Mouse (Mus musculus) ES-E14 (cell line): ENCODE measurements around the gene Gstp3.
"Not testable (repeated sequence)": the region's sequence is repeated elsewhere in the genome, so short reads cannot be mapped to it uniquely, and the experiment has no call there.

ENCODE experiments used
- CHD2 ChIP-seq: IDR thresholded peaks from 2 replicates; pipeline ENCODE4 v1.6.1; 2014; ENCODE audit warnings: mild to moderate bottlenecking, low read depth, low read length, inconsistent platforms
- HCFC1 ChIP-seq: IDR thresholded peaks from 2 replicates; pipeline ENCODE4 v1.6.1; 2012; ENCODE audit warnings: low read length, inconsistent platforms, borderline replicate concordance; ENCODE audit not compliant: insufficient read depth
- MAFK ChIP-seq: IDR thresholded peaks from 2 replicates; pipeline ENCODE4 v1.6.1; 2014; ENCODE audit warnings: mild to moderate bottlenecking, low read depth, low read length, inconsistent platforms; ENCODE audit not compliant: insufficient read depth
- ZC3H11A ChIP-seq: IDR thresholded peaks from 2 replicates; pipeline ENCODE4 v1.6.1; 2012; ENCODE audit warnings: low read depth, mild to moderate bottlenecking, inconsistent platforms, low read length, borderline replicate concordance

DNA sequence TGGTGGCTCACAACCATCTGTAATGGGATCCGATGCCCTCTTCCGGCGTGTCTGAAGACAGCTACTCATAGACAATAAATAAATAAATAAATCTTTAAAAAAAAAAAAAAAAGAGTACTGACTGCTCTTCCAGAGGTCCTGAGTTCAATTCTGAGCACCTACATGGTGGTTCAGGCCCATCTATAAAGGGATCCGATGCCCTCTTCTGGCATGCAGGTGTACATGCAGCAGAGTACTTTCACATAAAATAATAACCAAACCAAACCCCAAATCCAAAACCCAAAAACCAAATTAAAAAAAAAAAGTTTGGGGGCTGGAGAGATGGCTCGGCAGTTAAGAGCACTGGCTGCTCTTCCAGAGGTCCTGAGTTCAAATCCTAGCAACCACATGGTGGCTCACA lies 10.3 kb downstream of the Gstp3 start:
- not testable (repeated sequence) for TF ChIP-seq HCFC1, ZC3H11A, MAFK, CHD2
